Mouse (Mus musculus) brain, embryonic 14.5 days (tissue): ENCODE measurements at regions not wholly inside any gene's neighbourhood (a gene's known extent, or its start where the extent isn't known, plus 50 kb on each side); places are given as distances from the start of the nearest gene placed in this dataset.

Source experiments
- CTCF ChIP-seq: fragments of 200-500 bp; IDR thresholded peaks from 2 replicates; pipeline ENCODE4 v1.5.1; 2012; ENCODE audit warnings: inconsistent platforms, mild to moderate bottlenecking, moderate library complexity, borderline replicate concordance; ENCODE audit not compliant: insufficient read depth, insufficient read length; ENCODE audit errors: extremely low read depth
- POLR2A ChIP-seq: fragments of 200-500 bp; IDR thresholded peaks from 2 replicates; pipeline ENCODE4 v1.6.1; 2012; ENCODE audit warnings: mild to moderate bottlenecking, inconsistent platforms, borderline replicate concordance; ENCODE audit not compliant: poor library complexity, insufficient read depth, insufficient read length, severe bottlenecking; ENCODE audit errors: extremely low read depth

DNA sequence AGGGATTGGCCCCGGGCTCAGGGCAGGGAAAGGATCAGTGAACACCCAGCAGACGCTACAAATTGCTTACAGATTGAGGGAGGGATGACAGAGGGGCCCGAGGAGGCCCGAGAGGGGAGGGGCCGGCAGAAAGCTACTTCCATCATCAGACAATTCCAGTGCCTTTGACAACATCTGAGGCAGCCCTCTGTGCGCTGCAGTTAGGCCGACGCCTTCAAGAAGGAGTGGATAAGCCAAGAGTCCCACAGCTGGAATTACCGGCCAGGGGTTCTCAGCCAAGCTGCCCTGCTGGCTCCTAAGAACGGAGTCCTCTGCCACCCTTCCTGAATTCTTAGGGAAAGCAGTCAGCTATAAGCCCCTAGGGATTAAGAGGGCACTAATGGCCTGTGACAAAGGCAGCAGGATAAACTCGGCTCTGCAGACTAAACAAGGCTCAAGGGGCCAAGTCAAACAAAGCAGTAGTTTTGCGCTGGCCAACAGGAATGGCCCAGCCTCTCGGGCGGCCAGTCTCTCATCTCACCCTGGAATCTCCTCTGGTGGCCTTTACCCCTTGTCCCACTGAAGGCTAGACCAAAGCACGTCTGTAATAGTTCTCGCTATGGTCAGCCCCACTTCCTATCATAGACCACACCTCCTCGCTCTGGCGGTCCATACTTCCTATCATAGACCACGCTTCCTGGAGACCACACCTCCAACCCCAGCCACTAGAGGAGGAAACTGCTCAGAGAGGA is 66.4 kb upstream of the Foxe1 start:
- TF ChIP-seq CTCF, result no peak
- TF ChIP-seq POLR2A, result no peak
